Mouse (Mus musculus): ENCODE results near the gene Micu1. TPM values are rescaled to one million over a fixed set of nuclear protein-coding genes. Genes with fewer than 3 reads are reported as not detected.
A peak's percentile ranks its signal among the peaks of the same experiment; 100 is the strongest.
"Not testable (repeated sequence)": the region's sequence is repeated elsewhere in the genome, so short reads cannot be mapped to it uniquely, and the experiment has no call there.

Micu1 gene
- 77.3 and 79.9 TPM in 2 replicates for polyA plus RNA-seq (2016; fragmentation: Nextera tagmentation; extraction: Ambion mirVana)

DNA sequence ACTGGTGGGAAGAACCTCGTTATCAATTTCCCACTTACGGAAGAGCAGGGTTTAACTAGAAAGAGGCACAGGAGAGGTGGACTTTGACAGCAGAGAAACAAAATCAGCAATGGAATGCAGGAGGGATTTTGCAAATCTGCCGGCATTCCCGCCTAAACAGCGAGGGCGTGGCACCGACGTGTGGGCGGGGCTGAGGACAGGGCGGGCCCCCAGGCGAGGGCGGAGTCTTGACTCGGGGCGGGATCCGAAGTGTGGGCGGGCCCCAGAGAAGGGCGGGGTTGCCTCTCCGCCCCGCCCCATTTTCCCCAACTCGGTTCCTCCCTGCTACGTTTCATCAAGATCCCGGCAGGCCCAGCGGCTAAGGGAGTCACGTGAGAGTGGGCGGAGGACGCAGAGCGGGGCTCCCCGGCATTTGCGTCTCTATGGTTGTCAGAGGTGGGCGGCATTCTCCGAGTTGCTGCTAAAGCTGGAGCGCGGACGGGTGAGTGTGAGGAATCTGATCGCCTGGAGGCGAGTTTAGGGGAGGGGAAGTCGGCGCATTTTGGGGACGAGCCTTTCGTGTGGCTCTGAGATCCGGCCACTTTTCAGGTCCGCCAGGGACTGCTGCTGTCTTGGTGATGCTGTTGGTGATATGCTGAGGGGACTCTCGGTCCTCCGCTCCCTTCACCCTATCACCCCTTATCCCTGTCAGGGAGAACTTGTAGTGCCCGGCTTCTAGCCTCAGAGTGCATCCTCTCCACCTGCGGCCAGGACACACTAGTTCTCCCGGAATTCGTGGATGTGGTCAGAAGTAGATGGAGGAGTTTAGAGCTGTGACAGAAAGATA lies at the start of gene Micu1:
Gene Micu1, plus strand, starts transcription at position 271 of the 826 bp plus-strand sequence.
- Histone ChIP-seq H3K9ac (peak within 1 kb of the TSS; percentile 78), H3K9me3 (no peaks in the 10 kb centered on the region), H3K36me3 (no peaks in the 10 kb centered on the region), H3K4me1 (peaks cover 8% of the 10 kb centered on the region), H3K27me3 (no peaks in the 10 kb centered on the region), H3K4me2 (replicated peaks) (peak within 1 kb of the TSS; percentile 68), H3K4me3 (peak within 1 kb of the TSS; percentile 74), H3K27ac (peak within 1 kb of the TSS; percentile 70)
- ATAC-seq (ENCODE audit: insufficient number of reproducible peaks, insufficient read depth, low FRiP score, low TSS enrichment) = peak; percentile 97
- under 1% methylated on average over 48 of the region's 48 CpGs for WGBS

- ATAC-seq (ENCODE audit: insufficient number of reproducible peaks, insufficient read depth, low FRiP score, low TSS enrichment) = no peak
- Histone ChIP-seq H3K4me1 (no peaks in the 10 kb centered on the region), H3K9ac (no peak overlapping the region), H3K27me3 (no peaks in the 10 kb centered on the region), H3K27ac (no peak overlapping the region), H3K4me2 (replicated peaks) (no peak overlapping the region), H3K4me3 (no peak overlapping the region), H3K36me3 (no peaks in the 10 kb centered on the region), H3K9me3 (no peaks in the 10 kb centered on the region)
- 74% methylated on average over 13 of the region's 13 CpGs for WGBS
These were observed 45.5 kb upstream of the Micu1 start for GRCm38 (mm10) chr10:59656799-59657198.

- WGBS = 91% methylated on average over 2 of the region's 2 CpGs
- no peak for ATAC-seq (ENCODE audit: insufficient number of reproducible peaks, insufficient read depth, low FRiP score, low TSS enrichment)
- no peak overlapping the region for H3K27ac ChIP-seq
These were observed 37.5 kb upstream of the Micu1 start for GRCm38 (mm10) chr10:59664765-59665164.

DNA sequence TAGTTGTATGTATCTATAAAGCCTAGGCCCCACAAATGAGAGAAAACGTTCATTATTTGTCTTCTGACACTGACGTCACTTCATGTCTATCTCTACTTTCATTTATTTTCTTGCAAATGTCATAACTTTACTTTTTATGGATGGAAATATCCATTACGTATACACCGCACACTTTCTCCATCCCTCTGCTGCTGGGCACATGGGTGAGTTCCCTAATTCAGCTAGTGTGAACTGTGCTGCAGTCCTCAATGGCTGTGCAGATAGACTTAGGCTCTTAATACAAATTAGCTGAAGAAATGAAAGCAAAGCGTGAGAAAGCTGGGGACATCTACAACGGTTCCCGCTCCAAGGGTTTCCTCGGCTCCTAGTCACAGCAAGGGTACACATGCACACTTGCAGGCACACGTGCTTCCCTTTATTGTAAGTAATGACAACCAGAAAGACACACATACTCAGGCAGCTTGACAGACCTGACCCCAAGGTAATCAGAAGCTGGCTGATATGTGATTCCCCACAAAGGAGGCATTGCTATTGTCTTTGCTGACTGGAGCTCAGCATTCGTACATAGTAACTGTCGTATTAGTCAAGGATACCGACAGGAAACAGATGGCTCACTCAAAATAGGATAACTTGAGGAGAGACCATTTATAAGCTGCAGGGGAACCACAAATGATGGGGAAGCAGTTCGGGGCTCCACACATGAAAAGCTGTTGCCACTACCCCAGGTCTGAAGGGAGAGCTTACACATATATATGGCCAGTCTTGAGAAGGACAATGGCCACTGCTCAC lies 36.6 kb upstream of the Micu1 start:
- ATAC-seq (ENCODE audit: insufficient number of reproducible peaks, insufficient read depth, low FRiP score, low TSS enrichment) = no peak
- H3K4me3 ChIP-seq = no peak overlapping the region
- 69% methylated on average over 13 of the region's 13 CpGs for WGBS

More at GRCm38 (mm10) chr10:59664765-59665164, 37.5 kb upstream of the Micu1 start:
- H3K4me3 ChIP-seq = no peak overlapping the region
- H3K27me3 ChIP-seq = no peaks in the 10 kb centered on the region
- H3K4me2 ChIP-seq (replicated peaks) = no peak overlapping the region
- no peak overlapping the region for H3K9ac ChIP-seq
- H3K36me3 ChIP-seq = no peaks in the 10 kb centered on the region
- no peaks in the 10 kb centered on the region for H3K4me1 ChIP-seq
- H3K9me3 ChIP-seq = no peaks in the 10 kb centered on the region

DNA sequence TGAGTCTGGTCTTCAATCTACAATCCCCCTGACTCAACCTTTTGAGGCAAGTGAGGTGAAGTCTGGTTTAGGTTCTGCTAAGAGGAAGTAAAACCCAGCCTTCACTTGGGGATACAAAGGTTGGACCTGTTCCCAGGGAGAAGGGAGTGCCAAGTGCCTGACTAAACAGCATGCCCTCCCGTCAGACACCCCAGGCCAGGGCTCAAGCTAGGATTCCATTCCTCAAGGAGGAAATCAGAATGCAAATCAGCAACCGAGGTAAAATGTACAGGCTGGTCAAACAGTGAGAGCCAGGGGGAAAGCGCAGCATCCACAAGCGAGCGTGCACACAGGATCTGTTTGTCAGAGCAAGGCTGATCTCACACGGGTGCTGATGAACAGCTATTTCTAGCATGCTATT lies 34.9 kb upstream of the Micu1 start:
- WGBS = 61% methylated on average over 6 of the region's 6 CpGs

More for the DNA sequence above, 36.6 kb upstream of the Micu1 start:
- H3K27me3 ChIP-seq = no peaks in the 10 kb centered on the region
- H3K27ac ChIP-seq = no peak overlapping the region
- H3K4me2 ChIP-seq (replicated peaks) = no peak overlapping the region
- H3K9ac ChIP-seq = no peak overlapping the region
- no peaks in the 10 kb centered on the region for H3K9me3 ChIP-seq
- H3K36me3 ChIP-seq = no peaks in the 10 kb centered on the region
- no peaks in the 10 kb centered on the region for H3K4me1 ChIP-seq

GRCm38 (mm10) chr10:59668491-59668890 lies 33.8 kb upstream of the Micu1 start:
- H3K4me2 ChIP-seq (replicated peaks) = no peak overlapping the region
- no peak overlapping the region for H3K27ac ChIP-seq
- H3K9ac ChIP-seq = no peak overlapping the region
- no peaks in the 10 kb centered on the region for H3K27me3 ChIP-seq
- no peaks in the 10 kb centered on the region for H3K4me1 ChIP-seq
- no peak overlapping the region for H3K4me3 ChIP-seq
- WGBS = 60% methylated on average over 7 of the region's 7 CpGs
- ATAC-seq (ENCODE audit: insufficient number of reproducible peaks, insufficient read depth, low FRiP score, low TSS enrichment) = no peak
- no peaks in the 10 kb centered on the region for H3K9me3 ChIP-seq
- H3K36me3 ChIP-seq = no peaks in the 10 kb centered on the region

More for the DNA sequence above, 34.9 kb upstream of the Micu1 start:
- H3K27me3 ChIP-seq = no peaks in the 10 kb centered on the region
- H3K4me1 ChIP-seq = no peaks in the 10 kb centered on the region
- H3K4me3 ChIP-seq = no peak overlapping the region
- ATAC-seq (ENCODE audit: insufficient number of reproducible peaks, insufficient read depth, low FRiP score, low TSS enrichment) = no peak
- no peak overlapping the region for H3K9ac ChIP-seq
- no peaks in the 10 kb centered on the region for H3K36me3 ChIP-seq
- no peak overlapping the region for H3K27ac ChIP-seq
- H3K4me2 ChIP-seq (replicated peaks) = no peak overlapping the region
- no peaks in the 10 kb centered on the region for H3K9me3 ChIP-seq

- Histone ChIP-seq H3K9me3 (no peaks in the 10 kb centered on the region), H3K36me3 (no peaks in the 10 kb centered on the region), H3K9ac (no peak overlapping the region), H3K4me1 (no peaks in the 10 kb centered on the region), H3K4me2 (replicated peaks) (no peak overlapping the region), H3K4me3 (no peak overlapping the region), H3K27ac (no peak overlapping the region), H3K27me3 (no peaks in the 10 kb centered on the region)
- ATAC-seq (ENCODE audit: insufficient number of reproducible peaks, insufficient read depth, low FRiP score, low TSS enrichment) = no peak
- 89% methylated on average over 1 of the region's 1 CpGs for WGBS
These were observed 24.4 kb upstream of the Micu1 start for GRCm38 (mm10) chr10:59677836-59678235.

- Histone ChIP-seq H3K4me1 (no peaks in the 10 kb centered on the region), H3K9ac (no peak overlapping the region), H3K9me3 (no peaks in the 10 kb centered on the region), H3K27me3 (no peaks in the 10 kb centered on the region), H3K4me3 (no peak overlapping the region), H3K27ac (no peak overlapping the region), H3K4me2 (replicated peaks) (no peak overlapping the region), H3K36me3 (no peaks in the 10 kb centered on the region)
- WGBS = 69% methylated on average over 2 of the region's 2 CpGs
- ATAC-seq (ENCODE audit: insufficient number of reproducible peaks, insufficient read depth, low FRiP score, low TSS enrichment) = no peak
These were observed 23.1 kb upstream of the Micu1 start for GRCm38 (mm10) chr10:59679189-59679588.

- H3K36me3 ChIP-seq; H3K27ac ChIP-seq; H3K27me3 ChIP-seq; H3K4me2 ChIP-seq (replicated peaks); H3K4me3 ChIP-seq; H3K9ac ChIP-seq; H3K9me3 ChIP-seq; ATAC-seq (ENCODE audit: insufficient number of reproducible peaks, insufficient read depth, low FRiP score, low TSS enrichment); H3K4me1 ChIP-seq: not testable (repeated sequence)
- 75% methylated on average over 3 of the region's 3 CpGs for WGBS
These were observed 16.7 kb upstream of the Micu1 start for GRCm38 (mm10) chr10:59685586-59685985.

DNA sequence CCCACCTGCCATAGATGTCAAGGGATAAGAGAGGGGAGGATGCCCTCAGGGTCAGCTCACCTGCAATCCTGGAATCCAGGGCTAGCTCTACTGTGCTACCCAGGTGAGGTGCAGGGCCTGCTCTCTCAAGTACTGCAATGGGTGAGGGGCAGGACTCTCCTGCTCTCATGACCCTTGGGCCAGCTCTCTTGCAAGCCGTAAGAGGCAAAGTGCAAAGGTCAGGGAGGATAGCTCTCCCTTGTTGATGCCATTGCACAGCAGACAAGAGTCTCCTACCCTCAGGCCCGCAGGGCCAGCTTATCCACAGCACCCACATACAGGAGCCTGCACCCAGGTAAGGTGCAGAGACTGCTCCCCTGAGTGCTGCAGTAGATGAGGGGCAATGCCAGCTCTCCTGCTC lies 15.2 kb upstream of the Micu1 start:
- H3K27me3 ChIP-seq = no peaks in the 10 kb centered on the region

GRCm38 (mm10) chr10:59689836-59690235 lies 12.4 kb upstream of the Micu1 start:
- Histone ChIP-seq H3K4me3 (no peak overlapping the region), H3K9me3 (no peaks in the 10 kb centered on the region), H3K36me3 (no peaks in the 10 kb centered on the region), H3K9ac (no peak overlapping the region), H3K27ac (no peak overlapping the region), H3K4me1 (no peaks in the 10 kb centered on the region), H3K4me2 (replicated peaks) (no peak overlapping the region), H3K27me3 (no peaks in the 10 kb centered on the region)
- ATAC-seq (ENCODE audit: insufficient number of reproducible peaks, insufficient read depth, low FRiP score, low TSS enrichment) = no peak
- WGBS = 55% methylated on average over 6 of the region's 6 CpGs

More for the DNA sequence above, 15.2 kb upstream of the Micu1 start:
- H3K36me3 ChIP-seq = no peaks in the 10 kb centered on the region
- ATAC-seq (ENCODE audit: insufficient number of reproducible peaks, insufficient read depth, low FRiP score, low TSS enrichment) = no peak
- WGBS = 84% methylated on average over 2 of the region's 2 CpGs
- H3K4me1 ChIP-seq = no peaks in the 10 kb centered on the region
- no peaks in the 10 kb centered on the region for H3K9me3 ChIP-seq
- H3K4me3 ChIP-seq = no peak overlapping the region
- H3K27ac ChIP-seq = no peak overlapping the region
- no peak overlapping the region for H3K4me2 ChIP-seq (replicated peaks)
- no peak overlapping the region for H3K9ac ChIP-seq

DNA sequence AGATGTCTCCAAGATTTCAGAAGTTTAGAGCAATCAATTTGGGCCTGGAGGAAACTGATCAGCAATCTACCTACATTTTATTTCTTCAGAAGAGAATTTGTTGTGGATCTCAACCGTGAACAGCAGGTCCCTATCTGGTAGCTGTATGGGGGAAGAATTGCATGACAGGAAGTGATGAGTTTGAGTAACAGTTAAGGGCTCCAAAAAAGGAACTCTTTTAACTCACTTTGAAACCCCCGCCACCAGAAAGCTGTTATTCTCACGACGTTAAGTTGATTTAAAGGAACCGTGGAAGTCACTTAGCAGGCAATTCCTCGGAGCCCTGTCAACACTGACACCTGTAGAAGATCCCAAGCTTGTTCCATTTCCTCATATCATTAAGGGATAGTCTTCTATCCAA lies 9.8 kb upstream of the Micu1 start:
- Histone ChIP-seq H3K27me3 (no peaks in the 10 kb centered on the region), H3K4me1 (no peaks in the 10 kb centered on the region), H3K36me3 (no peaks in the 10 kb centered on the region), H3K4me3 (no peak overlapping the region), H3K4me2 (replicated peaks) (no peak overlapping the region), H3K9me3 (no peaks in the 10 kb centered on the region), H3K9ac (no peak overlapping the region), H3K27ac (no peak overlapping the region)
- WGBS = 70% methylated on average over 6 of the region's 6 CpGs
- ATAC-seq (ENCODE audit: insufficient number of reproducible peaks, insufficient read depth, low FRiP score, low TSS enrichment) = no peak
